Mouse (Mus musculus) mesoderm, embryonic 11.5 days (tissue): ENCODE results near the gene Gm20388.

ENCODE experiments used
- DNase-seq: peaks from one replicate; pipeline ENCODE4 v3.0.0-alpha.2; 2012; ENCODE audit warnings: low read depth, low spot score

The Gm20388 gene

DNA sequence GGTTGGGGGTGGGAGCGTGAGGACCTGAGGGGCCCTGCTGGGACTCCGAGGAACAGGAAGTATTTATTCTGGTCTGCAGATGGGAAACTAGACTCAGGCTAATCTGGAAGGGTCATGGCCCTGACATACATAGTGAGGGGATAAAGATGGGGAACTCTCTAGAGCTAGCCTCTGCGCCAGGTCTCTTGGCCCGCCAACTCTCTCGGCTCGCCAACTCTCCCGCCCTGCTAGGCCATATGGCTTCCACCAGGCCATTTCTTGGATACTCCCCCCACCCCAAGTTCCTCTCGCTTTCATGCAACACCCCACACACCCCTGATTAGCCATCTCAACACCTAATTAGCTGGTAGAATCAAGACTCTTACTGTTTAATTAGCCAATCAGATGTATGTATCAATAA is 101.8 kb downstream of the Gm20388 start:
- no peak for DNase-seq

DNA sequence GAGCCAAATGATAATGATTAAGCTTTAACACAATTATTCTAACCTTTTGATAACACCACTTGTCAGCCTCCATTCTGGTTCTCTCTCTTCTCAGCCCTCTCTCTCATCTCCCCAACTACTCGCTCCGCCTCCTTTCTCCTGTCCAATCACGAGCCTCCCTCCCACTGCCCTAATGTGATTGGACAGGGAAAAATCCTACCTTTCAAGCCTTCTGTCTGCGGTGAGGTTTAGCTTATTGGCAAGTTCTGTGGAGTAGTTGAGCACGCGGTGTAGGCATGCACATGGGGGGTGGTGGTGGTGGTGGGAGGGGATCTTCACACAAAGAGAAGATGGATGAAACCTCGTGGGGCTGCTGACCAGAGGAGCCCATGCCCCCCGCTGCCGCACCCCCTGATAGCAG is 102.3 kb downstream of the Gm20388 start:
- DNase-seq, result no peak

DNA sequence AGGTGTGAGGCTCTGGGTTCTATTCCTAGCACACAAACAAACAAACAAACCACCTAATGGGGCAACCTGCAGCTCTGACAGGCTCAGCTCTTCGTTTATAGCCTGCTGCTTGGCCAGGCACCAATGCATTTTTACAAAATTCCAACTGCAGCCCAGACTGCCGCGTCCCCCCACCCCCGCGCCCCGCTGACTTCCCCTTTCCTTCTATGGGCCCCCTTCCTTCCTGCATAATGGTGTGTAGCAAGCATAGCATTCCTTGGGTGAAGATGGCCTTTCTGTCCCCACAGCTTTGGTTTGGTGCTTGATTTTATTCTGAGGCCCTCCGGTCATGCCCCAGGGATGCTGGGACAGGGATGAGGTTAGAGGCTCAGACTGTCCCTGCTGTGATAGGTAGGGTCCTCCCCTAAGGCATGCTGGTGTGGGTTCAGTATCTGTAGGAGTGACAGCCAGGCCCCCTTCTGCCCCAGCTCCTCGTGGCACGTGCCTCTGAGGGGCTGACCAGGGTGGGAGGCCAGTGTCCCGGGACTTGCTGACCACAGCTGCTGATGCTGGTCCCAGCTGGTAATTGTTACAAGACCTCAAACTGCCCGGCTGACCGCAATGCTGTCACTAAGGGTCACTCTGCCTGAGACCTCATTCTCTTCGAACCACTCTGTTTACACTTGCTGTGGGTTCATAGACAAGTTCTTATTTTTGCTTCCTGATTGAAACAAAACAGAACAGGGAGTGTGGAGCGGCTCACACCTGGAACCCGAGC is 103.8 kb downstream of the Gm20388 start:
- no peak for DNase-seq

DNA sequence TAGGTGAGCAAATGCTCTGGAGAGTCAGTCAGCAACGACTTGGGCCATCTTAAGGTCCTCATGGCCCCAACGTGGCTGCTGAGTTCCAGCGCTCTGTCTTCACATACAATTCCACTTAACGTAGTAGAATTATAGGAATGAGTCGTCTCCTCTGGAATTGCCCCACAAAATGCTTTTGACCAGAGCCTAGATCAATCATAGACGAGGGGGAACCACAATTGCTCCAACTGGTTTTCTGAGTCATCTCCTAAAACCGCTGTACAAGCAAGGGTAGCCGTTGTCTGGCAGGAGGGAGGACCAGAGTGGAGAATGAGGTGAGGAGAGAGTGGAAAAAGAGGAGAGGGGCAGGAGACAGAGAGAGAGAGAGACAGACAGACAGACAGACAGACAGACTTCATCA is 105.3 kb downstream of the Gm20388 start:
- no peak for DNase-seq

DNA sequence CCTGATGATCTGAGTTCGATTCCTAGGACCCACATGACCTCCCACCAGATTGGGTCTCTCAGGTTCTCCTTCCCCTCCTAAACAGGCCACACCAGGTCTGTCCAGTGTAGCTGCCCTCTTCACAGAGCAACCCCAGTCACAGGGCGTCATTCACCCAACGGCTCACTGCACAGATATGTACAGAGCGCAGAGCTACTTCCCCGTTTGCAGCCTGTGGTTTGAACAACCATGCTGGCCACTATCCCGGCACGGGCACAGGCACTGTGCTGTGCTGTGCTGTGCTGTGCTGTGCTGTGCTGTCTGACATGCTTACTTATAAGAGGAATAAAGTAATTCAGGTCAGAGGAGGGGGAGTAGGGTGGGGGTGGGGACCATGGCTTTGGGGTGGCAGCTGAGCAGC is 105.8 kb downstream of the Gm20388 start:
- DNase-seq, result no peak

DNA sequence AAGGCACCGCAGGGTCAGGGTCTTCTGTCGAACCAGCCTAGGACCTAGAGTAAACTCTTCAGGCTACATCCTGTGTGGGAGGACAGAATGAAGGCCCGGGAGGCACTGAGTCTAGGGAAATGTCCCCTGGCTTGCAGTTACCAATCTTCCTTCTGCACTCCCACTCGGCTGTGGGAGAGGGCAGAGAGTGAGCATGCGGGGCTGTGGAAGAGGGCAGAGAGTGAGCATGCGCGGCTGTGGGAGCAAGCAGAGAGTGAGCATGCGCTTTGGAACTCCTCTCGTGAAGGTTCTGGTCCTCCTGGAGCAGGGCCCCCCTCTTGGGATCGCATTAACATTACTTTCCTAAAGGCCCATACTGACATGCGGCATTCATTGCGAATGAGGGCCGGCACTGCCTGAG is 106.7 kb downstream of the Gm20388 start:
- DNase-seq, result no peak

DNA sequence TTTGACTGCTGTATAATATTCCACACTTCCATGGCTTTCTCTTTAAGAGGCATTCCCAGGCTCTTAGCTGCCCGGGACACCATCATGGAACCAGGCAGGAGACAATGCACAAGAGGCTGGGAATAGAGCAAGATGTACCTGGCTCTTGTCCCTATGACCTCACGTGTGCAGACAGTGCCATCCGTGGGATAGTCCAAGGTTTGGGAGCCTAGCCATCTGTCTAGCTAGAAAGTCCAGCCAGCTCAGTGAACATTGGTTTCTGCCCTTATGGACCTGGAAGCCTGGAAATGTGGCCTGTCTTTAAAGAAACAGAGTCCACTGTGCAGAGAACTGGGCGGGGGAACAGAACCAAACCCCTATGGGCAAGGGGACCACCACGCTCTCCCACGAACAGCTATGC is 107.1 kb downstream of the Gm20388 start:
- no peak for DNase-seq

DNA sequence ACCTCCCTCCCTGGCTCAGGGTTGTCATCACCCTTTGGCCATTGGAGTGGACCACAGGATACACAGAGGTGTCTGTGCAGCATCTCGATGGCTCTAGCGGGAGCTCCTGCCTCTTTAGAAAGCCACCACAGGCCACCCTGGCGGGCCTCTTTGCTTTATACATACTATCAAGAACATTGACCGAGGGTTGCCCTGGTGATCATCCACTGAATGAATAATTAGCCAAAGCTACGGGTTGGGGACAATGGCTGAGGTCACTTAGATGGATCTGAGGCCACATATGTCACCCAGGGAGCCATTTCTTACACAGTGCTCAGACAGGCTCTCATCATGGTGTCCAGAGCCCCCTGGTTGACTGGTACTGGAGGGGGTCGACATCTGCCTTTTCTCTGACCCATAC is 107.7 kb downstream of the Gm20388 start:
- no peak for DNase-seq

DNA sequence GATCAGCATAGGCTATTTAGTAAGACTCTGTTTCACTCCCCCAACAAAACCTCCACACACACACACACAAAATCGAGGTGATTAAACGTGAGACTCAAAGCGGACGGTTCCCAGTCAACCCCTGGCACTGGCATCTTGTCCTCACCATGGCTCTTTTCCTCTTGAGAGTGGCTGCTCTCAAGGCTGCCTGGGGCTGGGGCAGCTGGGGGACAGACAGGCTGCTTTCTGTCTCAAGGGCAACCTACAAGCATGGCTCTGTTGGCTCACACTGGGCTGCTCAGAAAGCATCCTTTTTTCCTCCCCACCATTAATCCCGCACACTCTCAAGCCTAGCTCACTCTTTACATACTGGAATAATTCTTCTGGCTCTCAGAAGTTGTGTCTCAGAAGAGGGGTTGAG is 108.7 kb downstream of the Gm20388 start:
- no peak for DNase-seq

DNA sequence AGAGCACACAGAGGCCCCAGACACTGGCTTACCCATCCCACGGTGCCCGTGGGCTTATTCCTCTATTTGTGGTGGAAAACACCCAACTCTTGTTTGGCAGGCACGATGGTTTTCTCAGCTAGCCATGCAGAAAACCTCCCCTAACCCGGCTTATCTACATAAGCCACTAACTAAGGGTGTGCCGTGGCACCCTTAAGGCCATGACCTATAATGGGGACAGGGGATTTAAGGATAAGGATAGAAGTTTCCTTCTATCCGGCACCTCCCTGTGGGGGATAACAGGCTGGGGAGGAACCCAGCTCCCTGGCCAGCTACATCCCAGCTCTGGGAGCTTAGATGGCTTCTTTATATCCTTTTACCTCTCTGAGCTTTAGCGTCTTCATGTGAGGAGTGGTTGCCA is 109.7 kb downstream of the Gm20388 start:
- no peak for DNase-seq

DNA sequence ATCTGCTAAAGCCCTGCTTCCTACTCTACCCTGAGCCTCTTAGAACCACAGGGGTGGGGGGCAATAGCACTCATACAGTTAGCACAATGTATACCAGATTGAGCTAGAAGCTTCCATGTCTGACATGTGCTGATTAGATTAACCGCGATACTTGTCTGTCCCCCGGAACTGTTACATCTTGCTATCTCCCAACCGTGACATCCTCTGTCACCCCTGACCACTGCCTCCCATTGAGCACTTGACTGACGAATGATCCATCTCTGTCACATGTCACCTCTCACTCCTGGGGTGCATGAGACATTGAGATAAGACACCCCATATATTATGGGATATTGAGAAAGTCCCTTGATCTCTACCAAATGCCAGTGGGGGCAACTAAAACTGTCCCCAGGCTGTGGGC is 115.6 kb downstream of the Gm20388 start:
- DNase-seq, result no peak

DNA sequence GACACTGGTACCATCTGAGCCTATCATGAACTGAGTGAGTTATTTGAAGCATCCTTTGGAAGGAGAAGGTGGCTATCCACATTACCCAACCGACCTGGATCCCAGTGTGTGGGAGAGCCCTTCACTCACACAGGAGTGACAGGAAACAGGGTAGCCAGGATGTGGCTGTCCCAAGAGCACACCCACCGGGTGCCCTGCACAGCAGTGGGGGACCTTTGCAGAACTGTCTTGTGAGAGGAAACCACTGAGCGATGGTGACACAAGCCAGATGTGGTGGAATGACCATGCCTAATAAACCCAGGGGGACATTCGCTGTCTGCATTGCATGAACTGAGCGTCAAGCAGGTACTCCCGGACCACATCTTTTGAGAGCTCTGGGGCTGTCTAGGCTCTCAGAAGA is 116.3 kb downstream of the Gm20388 start:
- DNase-seq, result no peak

DNA sequence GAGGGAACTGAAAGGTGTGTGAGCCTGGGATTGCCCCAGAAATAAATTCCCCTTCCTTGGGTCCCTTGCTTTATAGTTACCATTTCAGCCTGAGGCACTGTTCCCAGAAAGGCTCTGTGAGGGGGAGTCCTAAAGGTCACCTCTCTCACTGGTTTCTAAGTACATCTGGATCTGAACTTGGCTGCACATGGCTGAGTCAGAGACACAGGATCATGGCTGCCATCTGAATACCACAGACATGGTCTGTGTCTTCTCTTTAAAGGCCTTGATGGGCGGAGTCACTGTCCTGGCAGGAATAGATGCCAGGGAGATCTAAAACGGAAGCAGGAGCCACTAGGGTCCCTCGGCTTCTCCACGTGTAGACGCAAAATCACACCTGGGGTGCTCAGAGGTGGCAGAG is 119.8 kb downstream of the Gm20388 start:
- DNase-seq, result no peak

DNA sequence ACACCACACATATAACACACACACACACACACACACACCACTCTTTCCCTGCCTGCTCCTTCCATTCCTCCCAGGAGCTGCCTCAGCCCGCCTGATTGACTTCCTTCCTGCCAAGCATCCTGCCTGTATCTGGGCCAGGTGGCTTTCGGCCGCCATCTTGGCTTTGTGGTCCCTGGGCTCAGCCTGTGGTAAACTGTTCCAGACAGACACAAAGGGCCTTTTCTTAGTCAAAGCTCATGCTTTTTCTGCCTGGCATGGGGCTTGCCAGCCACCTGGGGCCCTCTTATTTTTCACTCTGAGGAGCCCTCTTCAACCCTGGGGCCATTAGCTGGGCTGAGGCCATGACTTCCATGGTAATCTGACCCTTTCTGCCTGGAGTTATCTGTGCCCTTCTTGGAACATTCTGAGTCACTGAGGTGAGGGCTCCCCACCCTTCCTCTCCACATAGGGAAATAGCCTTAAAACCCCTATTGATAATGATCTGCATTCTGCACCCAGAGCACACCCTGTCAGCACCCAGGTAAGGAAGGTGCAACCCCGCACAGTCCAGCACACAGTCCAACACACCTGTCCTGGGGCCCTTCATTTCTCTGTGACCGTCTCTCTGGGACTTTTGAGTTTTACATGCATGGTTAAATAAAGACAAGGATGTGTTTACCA is 122.0 kb downstream of the Gm20388 start:
- no peak for DNase-seq

DNA sequence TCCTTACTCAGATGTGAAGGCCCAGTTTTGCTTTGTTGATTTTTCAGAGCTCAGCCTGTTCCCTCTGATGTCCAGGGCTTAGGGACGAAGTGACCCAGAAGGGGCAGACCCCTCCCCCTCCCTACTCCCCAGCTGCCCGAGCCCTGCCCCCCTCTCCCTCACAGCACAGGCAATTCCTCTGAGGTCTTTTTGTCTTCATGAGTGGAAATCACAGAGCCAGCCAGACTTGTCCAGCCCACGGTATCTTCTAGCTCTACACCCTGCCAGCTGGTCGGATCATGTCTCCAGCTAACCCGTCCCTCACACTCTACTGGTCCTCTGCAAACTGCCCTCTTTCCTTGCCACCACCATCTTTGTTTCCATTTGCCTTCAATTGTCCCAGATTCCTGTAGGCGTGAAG is 123.8 kb downstream of the Gm20388 start:
- no peak for DNase-seq

DNA sequence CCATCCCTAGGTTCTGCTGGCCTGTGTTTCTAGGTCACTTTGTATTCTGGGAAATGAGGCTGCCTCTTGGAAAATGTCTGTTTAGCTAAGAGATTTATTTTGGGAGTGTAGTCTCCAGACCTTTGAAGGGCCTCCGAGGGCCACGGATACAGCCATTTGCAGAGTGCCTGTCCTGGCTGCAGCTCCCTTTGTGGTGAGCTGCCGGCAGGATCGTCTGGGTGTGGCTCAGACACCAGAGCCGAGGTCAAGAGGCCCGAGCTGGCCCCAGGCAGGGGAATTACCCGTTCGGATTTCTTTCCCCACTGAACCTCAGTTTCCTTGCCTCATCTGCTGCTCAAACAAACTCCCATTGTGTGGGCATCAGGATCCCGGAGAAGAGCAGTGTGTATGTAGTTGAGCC is 125.5 kb downstream of the Gm20388 start:
- DNase-seq, result no peak

DNA sequence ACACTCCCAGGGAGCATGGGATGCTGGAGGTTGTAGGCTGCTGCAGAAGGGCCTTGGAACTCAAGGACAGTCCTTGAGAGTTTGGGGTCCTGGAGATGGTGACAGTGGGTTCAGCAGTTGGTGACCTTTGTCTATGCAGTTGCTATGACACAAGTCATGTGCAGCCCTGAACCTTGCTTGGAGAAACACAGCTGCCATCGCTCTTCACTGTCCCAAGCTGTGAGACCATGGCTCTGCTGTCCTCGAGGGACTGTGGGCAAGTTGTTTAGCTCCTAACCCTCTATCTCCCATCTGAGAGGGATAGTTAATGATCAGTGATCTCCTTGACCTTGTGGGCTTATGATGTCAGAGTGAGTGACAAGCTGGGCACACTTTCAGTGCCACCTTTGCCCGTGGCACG is 125.9 kb downstream of the Gm20388 start:
- DNase-seq, result no peak

DNA sequence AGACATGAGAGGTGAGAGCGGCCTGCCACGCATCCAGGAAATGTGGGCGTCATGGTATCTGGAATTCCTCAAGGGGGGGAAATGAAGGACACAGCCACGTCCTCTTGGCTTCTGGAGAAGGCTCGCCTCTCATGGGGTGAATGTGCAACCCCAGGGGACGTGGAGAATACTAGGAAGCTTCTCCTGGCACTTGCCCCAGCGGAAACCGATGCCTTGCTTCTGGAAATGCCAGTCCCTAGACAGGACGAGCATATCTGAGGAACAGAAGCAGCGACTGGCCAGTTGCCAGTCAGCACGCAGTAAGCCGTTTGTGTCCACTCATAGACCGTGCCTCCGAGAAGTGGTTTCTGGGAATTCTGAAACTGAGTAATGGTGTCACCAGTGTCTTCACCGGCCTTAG is 126.6 kb downstream of the Gm20388 start:
- DNase-seq, result no peak

DNA sequence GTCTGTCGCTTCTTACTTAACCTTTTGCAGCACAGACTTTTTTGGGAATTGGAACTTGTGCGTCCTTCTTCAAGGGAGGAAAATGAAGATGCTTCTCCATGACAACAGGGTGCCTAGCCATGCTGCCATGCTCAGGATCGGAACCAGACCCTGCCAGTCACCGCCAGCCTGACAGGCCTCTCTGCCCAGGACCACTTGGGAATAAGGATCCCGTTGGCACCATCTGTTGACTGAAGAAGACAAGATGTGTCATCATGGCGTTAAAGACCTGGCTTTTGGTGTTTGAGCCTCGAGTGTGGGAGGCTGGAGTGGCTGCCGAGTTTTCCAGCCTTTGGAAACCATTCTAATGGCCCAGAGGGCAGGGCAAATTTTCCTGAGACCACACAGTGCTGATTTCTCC is 127.0 kb downstream of the Gm20388 start:
- no peak for DNase-seq

DNA sequence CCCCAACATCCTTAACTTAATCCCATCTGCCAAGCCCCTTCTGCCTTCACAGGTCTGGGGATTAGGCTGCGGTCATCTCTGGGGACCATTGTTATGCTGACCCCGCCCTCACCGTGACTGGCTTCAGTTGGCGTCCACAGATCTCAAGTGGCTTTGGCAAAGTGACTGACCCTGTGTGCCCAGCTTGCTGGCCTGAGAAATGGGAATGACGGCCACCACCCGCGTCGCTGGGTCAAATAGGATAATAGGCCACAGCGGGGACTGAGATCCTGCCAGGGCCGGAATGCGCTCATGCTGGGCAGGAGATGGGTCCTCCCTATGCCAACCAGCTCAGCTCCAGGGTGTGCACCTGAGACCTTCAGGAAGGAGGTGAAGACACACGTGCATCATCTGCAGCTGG is 128.1 kb downstream of the Gm20388 start:
- DNase-seq, result no peak

DNA sequence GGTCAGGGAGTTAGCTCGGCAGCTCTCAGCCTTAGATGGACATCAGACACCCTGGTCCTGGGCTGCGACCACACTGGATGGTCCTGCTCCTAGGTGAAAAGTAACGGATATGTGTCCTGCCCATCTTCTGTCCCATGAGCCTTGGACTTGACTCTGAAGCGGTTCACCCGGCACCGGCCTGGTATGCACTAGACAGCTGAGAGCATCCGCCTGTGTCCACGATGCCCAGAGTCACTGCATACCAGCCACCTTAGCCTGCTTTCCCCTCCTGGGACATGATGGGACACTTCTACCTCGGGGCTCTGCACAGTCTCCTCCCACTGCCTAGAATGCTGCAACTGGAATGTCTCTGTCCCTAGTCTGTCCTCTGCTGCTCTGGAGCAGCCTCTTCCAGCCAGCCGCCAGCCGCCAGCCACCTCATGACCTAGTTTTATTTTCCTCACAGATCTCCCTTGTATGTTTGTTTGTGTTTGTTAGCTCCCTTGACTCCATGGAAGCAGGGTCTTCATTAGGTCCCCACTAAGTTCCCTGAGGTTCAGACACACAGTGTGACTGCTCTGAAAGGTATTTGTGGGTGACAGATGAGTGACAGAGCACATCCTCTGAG is 128.8 kb downstream of the Gm20388 start:
- no peak for DNase-seq

DNA sequence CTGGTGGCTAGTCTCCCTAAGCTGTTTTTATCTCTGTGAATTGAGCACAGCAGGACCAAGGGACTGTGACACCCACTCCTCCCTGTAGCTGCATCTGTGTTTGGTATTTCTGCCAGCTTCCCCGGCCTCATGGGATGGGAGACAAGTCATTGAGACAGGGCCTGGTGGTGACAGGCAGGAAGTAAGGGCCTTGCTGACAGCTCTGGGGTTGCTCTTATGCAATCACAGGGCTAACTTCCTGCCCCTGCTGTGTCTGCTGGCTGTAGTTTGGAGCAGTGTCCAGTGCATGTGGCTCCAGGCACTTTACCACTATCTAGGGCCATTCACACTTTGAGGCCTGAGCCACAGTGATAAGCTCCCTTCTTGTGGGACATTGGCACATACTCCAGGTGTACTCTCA is 130.2 kb downstream of the Gm20388 start:
- no peak for DNase-seq
